Mouse (Mus musculus) G1E (cell line): Measurements from ENCODE around the gene Zfp90. TPM values are rescaled to one million over a fixed set of nuclear protein-coding genes. Genes with fewer than 3 reads are reported as not detected.
A peak's percentile ranks its signal among the peaks of the same experiment; 100 is the strongest.

Source experiments
- ATAC-seq: 2 replicates; pipeline ENCODE4 v1.8.0; 2016; ENCODE audit warnings: mild to moderate bottlenecking; ENCODE audit not compliant: insufficient number of reproducible peaks, poor library complexity, low FRiP score, severe bottlenecking; ENCODE audit errors: extremely low read depth
- DNase-seq: peaks from one replicate; pipeline ENCODE4 v3.0.0; 2012; ENCODE audit warnings: low spot score
- H3K27me3 ChIP-seq: 2 replicates; pipeline ENCODE4 v1.6.1; 2012; ENCODE audit warnings: mild to moderate bottlenecking, low read length, inconsistent platforms; ENCODE audit not compliant: insufficient read depth
- H3K36me3 ChIP-seq: replicated peaks from 2 replicates; pipeline ENCODE3; 2012; ENCODE audit warnings: mild to moderate bottlenecking, inconsistent platforms
- H3K4me1 ChIP-seq: 2 replicates; pipeline ENCODE4 v1.6.1; 2012; ENCODE audit warnings: low read depth, low read length, inconsistent platforms, mixed read lengths; ENCODE audit not compliant: insufficient read depth
- H3K4me3 ChIP-seq: 2 replicates; pipeline ENCODE4 v1.5.1; 2012; ENCODE audit warnings: low read depth, mild to moderate bottlenecking, inconsistent platforms, low read length, moderate library complexity, mixed read lengths
- H3K9me3 ChIP-seq: replicated peaks from 2 replicates; pipeline ENCODE4 v1.6.1; 2012; ENCODE audit warnings: inconsistent platforms
- CTCF ChIP-seq: IDR thresholded peaks from 2 replicates; pipeline ENCODE4 v1.5.1; 2012; ENCODE audit warnings: low read depth, low read length, inconsistent platforms, mixed read lengths
- GATA1 ChIP-seq: IDR thresholded peaks from 2 replicates; pipeline ENCODE4 v1.6.1; 2012; ENCODE audit warnings: borderline replicate concordance, low read length, inconsistent platforms, mixed read lengths
- GATA2 ChIP-seq: IDR thresholded peaks from 2 replicates; pipeline ENCODE4 v1.6.1; 2012; ENCODE audit warnings: low read depth, low read length, inconsistent platforms, borderline replicate concordance
- POLR2AphosphoS5 ChIP-seq: IDR thresholded peaks from 2 replicates; pipeline ENCODE4 v1.6.1; 2012; ENCODE audit warnings: low read depth, low read length, inconsistent platforms; ENCODE audit not compliant: insufficient replicate concordance
- TAL1 ChIP-seq: conservative IDR thresholded peaks from 2 replicates; pipeline ENCODE4 v1.6.1; 2012; ENCODE audit warnings: low read depth, low read length, inconsistent platforms, mixed read lengths
- polyA plus RNA-seq: library from polyadenylated mRNA; stranded (reverse); fragments of >175 nt; gene quantifications from 2 replicates; pipeline ENCODE4 v1.2.3, GENCODE M21; 2012
- total RNA-seq, 2 experiments: library from RNA; stranded (forward) in 1 of 2; stranded (reverse) in 1 of 2; fragments of 200-1000 nt in 1 of 2; fragments of >200 nt in 1 of 2; fragmentation: Nextera tagmentation in 1 of 2; gene quantifications; 2 replicates each; pipeline ENCODE4 v1.2.3; 2014 to 2017

Gene Zfp90
- total RNA-seq (2014; fragmentation: Nextera tagmentation), result not detected in 2 replicates
- 0.22 and 0.29 TPM in 2 replicates for total RNA-seq (2017)
- polyA plus RNA-seq, result not detected in 2 replicates

GRCm38 (mm10) chr8:106415182-106415971, at the start of gene Zfp90:
TSS of gene Zfp90 (plus strand) at chr8:106415327.
- Histone ChIP-seq H3K4me3 (peak within 1 kb of the TSS; percentile 16; the same call in 1 of the 2 replicates), H3K4me1 (no peaks in the 10 kb centered on the region), H3K27me3 (peaks cover 13% of the 10 kb centered on the region), H3K9me3 (no peaks in the 10 kb centered on the region), H3K36me3 (no peaks in the 10 kb centered on the region)
- no peak for TF ChIP-seq TAL1
- no peak for TF ChIP-seq POLR2AphosphoS5
- no peak for TF ChIP-seq CTCF
- no peak for TF ChIP-seq GATA2
- no peak for TF ChIP-seq GATA1
- DNase-seq (no peak), ATAC-seq (no peak; the same call in 1 of the 2 replicates)

GRCm38 (mm10) chr8:106368501-106368900, 46.6 kb upstream of the Zfp90 start:
- Histone ChIP-seq H3K27me3 (peaks cover 13% of the 10 kb centered on the region), H3K4me3 (no peak overlapping the region), H3K36me3 (no peaks in the 10 kb centered on the region), H3K9me3 (peaks cover 5% of the 10 kb centered on the region; the same call in 1 of the 2 replicates), H3K4me1 (peaks cover 6% of the 10 kb centered on the region; the same call in 1 of the 2 replicates)
- ATAC-seq (no peak), DNase-seq (no peak)
- TF ChIP-seq TAL1, result no peak
- TF ChIP-seq GATA2, result no peak
- TF ChIP-seq CTCF, result no peak
- no peak for TF ChIP-seq POLR2AphosphoS5
- TF ChIP-seq GATA1, result no peak

GRCm38 (mm10) chr8:106369069-106369468, 46.1 kb upstream of the Zfp90 start:
- ATAC-seq (no peak), DNase-seq (no peak)
- H3K4me1 ChIP-seq, result peaks cover 6% of the 10 kb centered on the region; the same call in 1 of the 2 replicates
- peaks cover 13% of the 10 kb centered on the region for H3K27me3 ChIP-seq
- H3K36me3 ChIP-seq, result no peaks in the 10 kb centered on the region
- no peak overlapping the region for H3K4me3 ChIP-seq
- H3K9me3 ChIP-seq, result peaks cover 5% of the 10 kb centered on the region; the same call in 1 of the 2 replicates
- no peak for TF ChIP-seq GATA2

- ATAC-seq, result no peak
- H3K27me3 ChIP-seq, result peaks cover 8% of the 10 kb centered on the region; the same call in 1 of the 2 replicates
Observed at GRCm38 (mm10) chr8:106375957-106376356, 39.2 kb upstream of the Zfp90 start.

DNA sequence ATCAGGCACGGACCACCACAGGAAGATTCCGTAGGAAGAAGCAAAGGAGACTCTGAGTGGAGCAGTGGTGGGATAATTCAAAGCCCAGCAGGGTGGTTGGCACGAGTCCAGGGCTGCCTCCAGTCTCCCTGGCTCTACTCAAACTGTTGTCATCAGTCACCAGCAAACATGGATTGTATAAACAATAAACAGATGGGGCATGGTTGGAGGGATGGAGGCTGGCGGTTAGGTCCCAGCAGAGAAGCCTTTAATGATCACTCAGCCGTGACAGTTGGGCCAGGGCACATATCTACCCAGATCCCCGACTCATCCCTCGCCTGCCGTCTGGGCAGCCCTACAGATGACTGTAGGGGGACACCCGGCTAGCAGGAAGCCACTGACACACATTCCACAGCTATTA, 38.3 kb upstream of the Zfp90 start:
- Histone ChIP-seq H3K9me3 (no peaks in the 10 kb centered on the region), H3K4me1 (no peaks in the 10 kb centered on the region), H3K36me3 (no peaks in the 10 kb centered on the region), H3K27me3 (peaks cover 11% of the 10 kb centered on the region; the same call in 1 of the 2 replicates), H3K4me3 (no peak overlapping the region)
- DNase-seq (no peak), ATAC-seq (no peak)
- TF ChIP-seq GATA2 (no peak), TAL1 (no peak), CTCF (no peak), GATA1 (no peak), POLR2AphosphoS5 (no peak)

More at GRCm38 (mm10) chr8:106375957-106376356, 39.2 kb upstream of the Zfp90 start:
- Histone ChIP-seq H3K9me3 (no peaks in the 10 kb centered on the region), H3K4me1 (no peaks in the 10 kb centered on the region), H3K4me3 (no peak overlapping the region), H3K36me3 (no peaks in the 10 kb centered on the region)
- TF ChIP-seq GATA1 (no peak), CTCF (no peak), TAL1 (no peak), POLR2AphosphoS5 (no peak), GATA2 (no peak)
- no peak for DNase-seq

GRCm38 (mm10) chr8:106378501-106379048, 36.6 kb upstream of the Zfp90 start:
- Histone ChIP-seq H3K9me3 (no peaks in the 10 kb centered on the region), H3K4me3 (no peak overlapping the region), H3K36me3 (no peaks in the 10 kb centered on the region), H3K27me3 (peaks cover 17% of the 10 kb centered on the region), H3K4me1 (no peaks in the 10 kb centered on the region)
- TF ChIP-seq TAL1 (no peak), GATA1 (no peak), POLR2AphosphoS5 (no peak), GATA2 (no peak), CTCF (no peak)
- ATAC-seq (no peak), DNase-seq (no peak)
